Mouse (Mus musculus): Measurements from ENCODE around the gene Kdm2b. TPM values are rescaled to one million over a fixed set of nuclear protein-coding genes. Genes with fewer than 3 reads are reported as not detected.

The Kdm2b gene
- polyA plus RNA-seq, 1 experiment from 2014 or later = 89.2 TPM

- H3K9me3 ChIP-seq (replicated peaks) = no peaks in the 10 kb centered on the region
- peak; percentile 98 for ATAC-seq (ENCODE audit: low FRiP score)
- peak overlapping the region; percentile 84 for H3K9ac ChIP-seq (replicated peaks)
- WGBS = under 1% methylated on average over 83 of the region's 120 CpGs
- H3K4me1 ChIP-seq = peaks cover 40% of the 10 kb centered on the region
- peak overlapping the region; percentile 95 for H3K27ac ChIP-seq (replicated peaks)
- peak overlapping the region; percentile 87 for H3K4me3 ChIP-seq (replicated peaks)
- no peaks in the 10 kb centered on the region for H3K36me3 ChIP-seq
- H3K27me3 ChIP-seq (replicated peaks) = no peaks in the 10 kb centered on the region
- peak overlapping the region; percentile 83 for H3K4me2 ChIP-seq
These were observed 89.7 kb downstream of the Kdm2b start for GRCm38 (mm10) chr5:122899777-122900557.

- 3% methylated on average over 31 of the region's 45 CpGs for WGBS
- no peak for ATAC-seq (ENCODE audit: low FRiP score)
- H3K27ac ChIP-seq (replicated peaks) = peak overlapping the region; percentile 95
These were observed 90.5 kb downstream of the Kdm2b start for GRCm38 (mm10) chr5:122898963-122899776.

GRCm38 (mm10) chr5:122898153-122898552 is 91.5 kb downstream of the Kdm2b start:
- Histone ChIP-seq H3K27me3 (replicated peaks) (no peaks in the 10 kb centered on the region), H3K9ac (replicated peaks) (no peak overlapping the region), H3K9me3 (replicated peaks) (no peaks in the 10 kb centered on the region), H3K4me3 (replicated peaks) (peak overlapping the region; percentile 87; the same call in 1 of the 2 replicates), H3K4me2 (peak overlapping the region; percentile 83), H3K4me1 (peaks cover 47% of the 10 kb centered on the region), H3K27ac (replicated peaks) (no peak overlapping the region), H3K36me3 (no peaks in the 10 kb centered on the region)
- no peak for ATAC-seq (ENCODE audit: low FRiP score)
- WGBS = 83% methylated on average over 6 of the region's 6 CpGs

More at GRCm38 (mm10) chr5:122898963-122899776, 90.5 kb downstream of the Kdm2b start:
- Histone ChIP-seq H3K4me1 (peaks cover 47% of the 10 kb centered on the region), H3K4me3 (replicated peaks) (peak overlapping the region; percentile 87), H3K27me3 (replicated peaks) (no peaks in the 10 kb centered on the region), H3K9me3 (replicated peaks) (no peaks in the 10 kb centered on the region), H3K4me2 (peak overlapping the region; percentile 83), H3K9ac (replicated peaks) (peak overlapping the region; percentile 84), H3K36me3 (no peaks in the 10 kb centered on the region)

GRCm38 (mm10) chr5:122894821-122895220 is 94.8 kb downstream of the Kdm2b start:
- no peak for ATAC-seq (ENCODE audit: low FRiP score)
- no peaks in the 10 kb centered on the region for H3K9me3 ChIP-seq (replicated peaks)
- H3K4me1 ChIP-seq = peaks cover 38% of the 10 kb centered on the region
- no peaks in the 10 kb centered on the region for H3K27me3 ChIP-seq (replicated peaks)
- H3K4me2 ChIP-seq = no peak overlapping the region
- no peak overlapping the region for H3K4me3 ChIP-seq (replicated peaks)
- H3K36me3 ChIP-seq = no peaks in the 10 kb centered on the region
- H3K27ac ChIP-seq (replicated peaks) = no peak overlapping the region
- WGBS = 82% methylated on average over 4 of the region's 4 CpGs
- no peak overlapping the region for H3K9ac ChIP-seq (replicated peaks)

GRCm38 (mm10) chr5:122894007-122894637 is 95.5 kb downstream of the Kdm2b start:
- Histone ChIP-seq H3K9ac (replicated peaks) (no peak overlapping the region), H3K36me3 (no peaks in the 10 kb centered on the region), H3K9me3 (replicated peaks) (no peaks in the 10 kb centered on the region), H3K27me3 (replicated peaks) (no peaks in the 10 kb centered on the region), H3K27ac (replicated peaks) (no peak overlapping the region), H3K4me1 (peaks cover 36% of the 10 kb centered on the region), H3K4me2 (no peak overlapping the region), H3K4me3 (replicated peaks) (no peak overlapping the region)
- no peak for ATAC-seq (ENCODE audit: low FRiP score)
- WGBS = 91% methylated on average over 5 of the region's 5 CpGs

GRCm38 (mm10) chr5:122893270-122893669 is 96.4 kb downstream of the Kdm2b start:
- H3K36me3 ChIP-seq = no peaks in the 10 kb centered on the region
- no peaks in the 10 kb centered on the region for H3K9me3 ChIP-seq (replicated peaks)
- no peaks in the 10 kb centered on the region for H3K27me3 ChIP-seq (replicated peaks)
- WGBS = 96% methylated on average over 6 of the region's 6 CpGs
- no peak overlapping the region for H3K4me3 ChIP-seq (replicated peaks)
- H3K27ac ChIP-seq (replicated peaks) = no peak overlapping the region
- ATAC-seq (ENCODE audit: low FRiP score) = no peak
- peaks cover 35% of the 10 kb centered on the region for H3K4me1 ChIP-seq
- H3K9ac ChIP-seq (replicated peaks) = no peak overlapping the region
- H3K4me2 ChIP-seq = no peak overlapping the region

GRCm38 (mm10) chr5:122890396-122890795 is 99.2 kb downstream of the Kdm2b start:
- no peak overlapping the region for H3K4me3 ChIP-seq (replicated peaks)
- ATAC-seq (ENCODE audit: low FRiP score) = no peak
- no peak overlapping the region for H3K9ac ChIP-seq (replicated peaks)
- WGBS = 53% methylated on average over 2 of the region's 2 CpGs
- H3K4me2 ChIP-seq = no peak overlapping the region
- no peaks in the 10 kb centered on the region for H3K9me3 ChIP-seq (replicated peaks)
- no peaks in the 10 kb centered on the region for H3K27me3 ChIP-seq (replicated peaks)
- H3K36me3 ChIP-seq = no peaks in the 10 kb centered on the region
- H3K4me1 ChIP-seq = peaks cover 36% of the 10 kb centered on the region
- no peak overlapping the region for H3K27ac ChIP-seq (replicated peaks)

- H3K4me1 ChIP-seq = peaks cover 30% of the 10 kb centered on the region
- no peak for ATAC-seq (ENCODE audit: low FRiP score)
- no peak overlapping the region for H3K27ac ChIP-seq (replicated peaks)
- 90% methylated on average over 16 of the region's 16 CpGs for WGBS
- no peak overlapping the region for H3K4me2 ChIP-seq
- H3K36me3 ChIP-seq = no peaks in the 10 kb centered on the region
- H3K4me3 ChIP-seq (replicated peaks) = no peak overlapping the region
- H3K27me3 ChIP-seq (replicated peaks) = no peaks in the 10 kb centered on the region
- no peaks in the 10 kb centered on the region for H3K9me3 ChIP-seq (replicated peaks)
- no peak overlapping the region for H3K9ac ChIP-seq (replicated peaks)
These were observed 100.9 kb downstream of the Kdm2b start for GRCm38 (mm10) chr5:122888612-122889214.

GRCm38 (mm10) chr5:122887926-122888611 is 101.6 kb downstream of the Kdm2b start:
- 63% methylated on average over 8 of the region's 8 CpGs for WGBS

GRCm38 (mm10) chr5:122887033-122887432 is 102.6 kb downstream of the Kdm2b start:
- H3K4me3 ChIP-seq (replicated peaks) = no peak overlapping the region
- no peaks in the 10 kb centered on the region for H3K9me3 ChIP-seq (replicated peaks)
- H3K9ac ChIP-seq (replicated peaks) = no peak overlapping the region
- no peak overlapping the region for H3K4me2 ChIP-seq
- peaks cover 30% of the 10 kb centered on the region for H3K4me1 ChIP-seq
- WGBS = 83% methylated on average over 9 of the region's 9 CpGs
- no peaks in the 10 kb centered on the region for H3K27me3 ChIP-seq (replicated peaks)
- no peak for ATAC-seq (ENCODE audit: low FRiP score)
- H3K36me3 ChIP-seq = peaks cover 7% of the 10 kb centered on the region
- H3K27ac ChIP-seq (replicated peaks) = no peak overlapping the region

More at GRCm38 (mm10) chr5:122887926-122888611, 101.6 kb downstream of the Kdm2b start:
- ATAC-seq (ENCODE audit: low FRiP score) = no peak
- no peak overlapping the region for H3K9ac ChIP-seq (replicated peaks)
- no peak overlapping the region for H3K27ac ChIP-seq (replicated peaks)
- no peaks in the 10 kb centered on the region for H3K36me3 ChIP-seq
- H3K27me3 ChIP-seq (replicated peaks) = no peaks in the 10 kb centered on the region
- peaks cover 30% of the 10 kb centered on the region for H3K4me1 ChIP-seq
- no peaks in the 10 kb centered on the region for H3K9me3 ChIP-seq (replicated peaks)
- no peak overlapping the region for H3K4me3 ChIP-seq (replicated peaks)
- no peak overlapping the region for H3K4me2 ChIP-seq
